Mouse (Mus musculus) cerebellum, adult (tissue): Measurements from ENCODE around the gene Cln6.
A peak's percentile ranks its signal among the peaks of the same experiment; 100 is the strongest.
"Not testable (repeated sequence)": the region's sequence is repeated elsewhere in the genome, so short reads cannot be mapped to it uniquely, and the experiment has no call there.

Source experiments
- ATAC-seq: cut with Nextera tagmentation; 2 replicates; pipeline ENCODE4 v1.9.2; 2017; ENCODE audit warnings: mild to moderate bottlenecking, moderate library complexity, mixed read lengths; ENCODE audit not compliant: insufficient number of reproducible peaks, low FRiP score, low TSS enrichment

Cln6 gene

DNA sequence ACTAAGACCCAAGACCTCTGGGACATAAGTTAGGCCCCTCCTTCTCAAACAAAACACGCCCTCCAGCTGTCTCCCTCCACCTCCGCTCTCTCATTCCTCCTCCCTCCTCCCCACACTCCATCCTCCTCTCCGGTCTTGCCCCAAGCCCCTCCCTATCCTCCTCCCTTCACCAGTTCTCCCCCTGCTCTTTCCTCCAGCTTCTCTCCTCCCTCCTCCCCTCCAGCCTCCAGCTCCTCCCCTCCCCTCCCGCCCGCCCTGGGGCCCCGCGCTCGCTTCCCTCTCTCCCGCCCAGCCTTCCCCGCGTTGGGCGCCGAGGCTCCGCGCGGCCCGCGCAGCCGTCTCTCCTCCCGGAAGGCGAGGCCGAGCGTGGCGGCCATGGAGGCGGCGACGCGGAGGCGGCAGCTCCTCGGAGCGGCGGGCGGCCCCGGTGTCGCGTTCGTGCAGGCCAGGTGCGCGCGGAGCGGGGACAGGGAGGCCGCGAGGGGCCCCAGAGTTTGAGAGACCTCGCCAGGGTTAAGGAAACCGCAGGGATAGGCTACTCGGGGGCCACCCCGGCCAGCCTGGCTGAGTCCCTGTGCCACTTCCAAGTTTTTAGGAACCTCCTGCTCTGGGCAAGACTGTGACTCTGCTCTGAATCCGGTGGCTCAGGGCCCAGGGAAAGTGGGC is at the start of gene Cln6:
TSS of gene Cln6 (plus strand) at position 280 of the 666 bp plus-strand sequence.
- peak; percentile 72 for ATAC-seq

GRCm38 (mm10) chr9:62789856-62790255 is 48.7 kb upstream of the Cln6 start:
- ATAC-seq, result no peak

DNA sequence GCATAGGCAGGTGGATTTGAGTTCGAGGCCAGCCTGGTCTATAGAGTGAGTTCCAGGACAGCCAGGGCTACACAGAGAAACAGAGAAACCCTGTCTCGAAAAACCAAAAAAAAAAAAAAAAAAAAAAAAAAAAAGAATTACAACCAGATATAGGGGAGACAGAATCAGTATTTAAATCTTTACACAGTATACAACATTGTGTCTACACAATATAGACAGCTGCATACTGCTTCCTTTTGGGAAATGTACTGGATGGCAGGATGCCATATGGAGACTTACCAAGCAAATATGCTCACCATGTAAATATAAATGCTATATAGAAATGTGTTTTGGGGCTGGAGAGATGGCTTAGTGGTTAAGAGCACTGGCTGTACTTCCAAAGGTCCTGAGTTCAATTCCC is 39.4 kb upstream of the Cln6 start:
- ATAC-seq, result not testable (repeated sequence)

- ATAC-seq, result no peak
Measured at GRCm38 (mm10) chr9:62810095-62810494, 28.5 kb upstream of the Cln6 start.

GRCm38 (mm10) chr9:62810543-62811515 is 27.8 kb upstream of the Cln6 start:
- ATAC-seq, result peak; percentile 56

DNA sequence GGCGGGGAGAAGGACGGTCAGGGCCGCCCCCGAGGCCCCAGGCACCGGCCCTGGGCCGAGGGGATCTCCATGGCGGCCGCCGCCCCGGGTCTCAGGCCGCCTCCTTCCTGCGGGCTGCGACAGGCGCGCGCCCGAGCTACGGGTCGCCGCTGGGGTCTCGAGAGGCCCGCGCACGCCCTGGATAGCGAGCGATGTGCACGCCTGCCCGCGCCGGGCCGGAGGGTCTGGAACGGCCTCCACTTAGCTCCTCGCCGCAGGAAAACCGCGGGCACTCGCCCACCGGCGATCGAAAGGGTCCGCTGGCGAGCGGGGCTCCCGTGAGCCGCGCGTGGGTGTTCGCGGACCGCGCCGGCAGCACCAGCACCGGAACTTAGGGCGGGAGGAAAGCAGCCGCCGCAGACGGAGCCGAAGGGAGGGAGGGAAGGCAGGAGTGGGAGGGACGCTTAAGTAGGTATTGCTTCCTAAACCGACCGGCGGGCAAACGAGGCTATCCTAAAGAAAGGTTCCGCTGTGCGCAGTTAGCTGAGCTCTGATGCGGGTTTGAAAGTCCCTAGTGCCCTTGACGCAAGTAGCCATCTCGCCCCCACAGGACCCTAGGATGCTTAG is 27.0 kb upstream of the Cln6 start, which contains the start of gene Fem1b:
TSS of gene Fem1b (minus strand) at position 419 of the 606 bp plus-strand sequence.
- peak; percentile 89 for ATAC-seq

DNA sequence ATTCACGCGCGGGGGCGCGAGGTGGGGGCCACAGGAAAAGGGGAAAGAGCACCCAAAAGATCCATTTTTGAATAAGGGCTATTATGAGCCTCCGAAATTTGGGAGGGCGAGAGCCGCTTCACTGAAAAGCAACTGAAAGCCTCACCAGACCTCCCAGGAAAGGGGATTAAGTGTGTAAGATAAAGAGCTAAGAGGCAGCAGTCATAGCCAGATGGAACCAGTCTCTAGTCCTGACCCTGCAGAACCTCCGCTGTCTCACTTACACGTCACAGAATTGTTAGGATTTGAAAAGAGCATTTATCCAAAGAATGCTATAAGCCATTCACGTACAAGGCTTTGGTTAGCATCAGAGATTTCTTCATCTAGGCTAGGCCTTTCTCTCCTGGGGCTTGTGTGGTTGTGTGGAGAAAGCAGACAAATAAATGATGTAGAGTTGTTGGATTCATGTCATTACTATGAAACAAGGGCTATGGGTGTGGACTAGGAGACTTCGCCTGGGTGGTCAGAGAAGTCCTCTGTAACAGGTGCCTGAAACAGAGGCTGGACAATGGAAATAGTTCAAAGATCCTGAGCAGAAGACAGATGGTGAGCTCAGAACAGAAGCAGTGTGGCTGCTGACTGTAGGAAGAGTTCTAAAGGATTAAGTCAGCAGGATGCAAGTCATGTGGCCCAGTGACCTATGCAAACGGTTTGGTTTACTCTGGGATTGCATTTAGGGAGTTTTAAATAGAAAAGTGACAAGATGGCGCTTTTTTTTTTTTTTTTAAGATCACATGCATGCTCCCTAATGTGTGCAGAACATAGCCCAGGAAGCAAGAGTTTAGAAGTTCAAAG is 26.2 kb upstream of the Cln6 start:
- peak; percentile 7; the same call in 1 of the 2 replicates for ATAC-seq

DNA sequence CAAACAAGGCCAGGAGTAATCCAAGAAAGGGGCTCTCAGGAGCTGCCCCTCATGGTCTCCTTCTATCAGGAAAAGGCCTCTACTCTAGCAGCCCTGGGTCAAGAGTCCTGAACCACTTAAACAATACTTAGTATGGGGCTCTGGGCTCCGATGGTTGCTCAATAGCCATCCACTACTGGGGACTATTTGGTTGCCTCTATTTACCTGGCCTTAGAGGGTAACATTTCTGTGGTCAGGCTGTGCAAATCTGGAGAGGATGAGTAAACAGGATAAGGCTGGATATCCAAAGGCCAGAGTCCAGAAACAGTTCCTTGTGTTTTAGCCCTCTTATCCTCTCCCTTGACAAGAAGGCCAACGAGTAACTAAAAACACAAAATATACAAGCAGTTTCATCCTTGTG is 23.8 kb upstream of the Cln6 start:
- no peak for ATAC-seq

GRCm38 (mm10) chr9:62816323-62817098 is 22.1 kb upstream of the Cln6 start:
- no peak for ATAC-seq

DNA sequence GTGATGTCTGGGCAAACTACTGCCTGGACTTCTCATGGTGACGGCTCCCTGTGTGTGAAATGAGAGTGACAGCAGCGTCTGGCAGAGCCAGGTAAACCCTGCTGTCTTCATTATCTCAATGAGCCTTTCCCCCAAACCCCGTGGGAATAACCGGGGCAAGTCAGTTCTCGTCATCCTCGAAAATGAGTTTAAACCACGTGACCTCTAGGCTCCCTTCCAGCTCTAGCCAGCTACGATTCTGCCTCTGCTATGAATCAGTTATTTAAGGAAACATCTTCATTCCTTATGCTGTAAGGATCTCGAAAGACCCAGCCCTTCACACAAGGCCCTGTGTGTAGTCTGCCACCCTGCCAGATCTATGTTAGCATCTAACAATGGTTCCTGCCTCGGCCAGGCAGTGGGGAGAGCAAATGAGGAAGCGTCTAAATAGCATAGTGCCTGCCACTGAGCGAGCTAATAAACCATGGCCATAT is 21.4 kb upstream of the Cln6 start:
- ATAC-seq, result no peak

DNA sequence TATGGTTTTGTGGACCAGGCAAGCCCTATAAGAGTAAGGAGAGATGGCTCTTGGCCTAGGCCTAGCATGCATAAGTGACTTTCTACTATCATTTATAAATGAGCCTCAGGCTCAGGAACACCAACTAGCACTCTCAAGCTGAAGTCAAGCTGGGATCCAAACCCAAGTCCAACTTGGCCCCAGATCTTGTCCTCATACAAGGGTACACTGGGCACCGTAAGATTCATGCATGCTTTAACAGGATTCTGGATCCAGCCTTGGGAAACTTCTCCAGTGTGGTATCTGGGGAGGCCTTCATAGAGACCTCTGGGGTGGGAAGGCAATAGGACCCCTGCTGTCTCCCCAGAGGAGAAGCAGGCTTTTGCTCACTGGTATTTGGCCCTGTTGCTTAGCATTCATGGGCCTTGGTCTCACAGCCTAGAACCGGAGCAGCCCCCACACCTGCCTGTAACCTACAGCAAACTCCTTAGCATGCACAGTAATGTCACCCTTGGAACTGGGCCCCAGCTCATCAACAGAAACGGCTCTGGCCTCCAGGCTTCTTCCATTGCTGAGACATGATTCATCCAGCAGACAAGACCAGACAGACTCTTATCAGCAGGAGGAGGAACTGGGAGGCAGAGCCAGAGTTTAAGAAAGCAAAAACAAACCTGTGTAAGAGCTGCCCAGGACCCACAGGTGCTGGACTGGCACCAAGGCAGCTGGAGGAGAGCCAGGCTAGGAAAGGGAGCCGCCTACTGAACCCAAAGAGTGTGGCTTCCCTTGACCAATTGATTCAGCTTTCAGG is 20.6 kb upstream of the Cln6 start:
- no peak for ATAC-seq

DNA sequence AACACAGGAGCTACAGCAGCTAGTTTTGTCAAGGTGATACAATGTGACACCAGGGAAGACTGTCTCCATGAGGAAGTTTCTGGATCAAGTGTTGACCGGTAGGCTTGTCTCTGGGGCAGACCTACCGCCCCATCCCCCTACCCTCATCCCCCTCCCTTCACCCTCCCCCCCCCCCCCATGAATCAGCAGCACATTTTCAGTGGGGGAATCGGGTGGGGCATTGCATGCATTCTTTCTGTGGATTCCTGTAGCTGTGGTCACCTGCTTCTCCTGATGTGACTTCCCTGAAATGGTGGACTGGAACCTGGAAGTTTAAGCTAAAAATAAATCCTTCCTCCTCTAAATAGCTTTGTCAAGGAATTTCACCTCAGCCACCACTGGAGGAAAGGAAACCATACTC is 19.1 kb upstream of the Cln6 start:
- ATAC-seq, result no peak

- ATAC-seq, result not testable (repeated sequence)
Measured at GRCm38 (mm10) chr9:62819910-62820309, 18.7 kb upstream of the Cln6 start.

GRCm38 (mm10) chr9:62820829-62821228 is 17.8 kb upstream of the Cln6 start:
- no peak for ATAC-seq

DNA sequence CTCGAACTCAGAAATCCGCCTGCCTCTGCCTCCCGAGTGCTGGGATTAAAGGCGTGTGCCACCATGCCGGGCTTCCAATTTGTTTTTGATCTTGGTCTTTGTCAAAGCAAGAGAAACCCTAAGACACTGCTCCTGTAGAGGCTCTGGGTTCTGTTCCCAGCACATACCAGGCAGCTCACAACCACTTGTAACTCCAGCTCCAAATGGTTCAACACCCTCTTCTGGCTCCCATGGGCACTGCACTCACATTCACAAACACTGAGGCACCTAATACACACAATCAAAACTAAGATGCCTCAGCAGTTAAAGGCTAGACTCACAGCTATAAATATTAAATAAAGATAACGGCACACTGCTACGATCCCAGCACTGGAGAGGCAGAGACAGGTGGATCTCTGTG is 16.8 kb upstream of the Cln6 start:
- ATAC-seq, result no peak

DNA sequence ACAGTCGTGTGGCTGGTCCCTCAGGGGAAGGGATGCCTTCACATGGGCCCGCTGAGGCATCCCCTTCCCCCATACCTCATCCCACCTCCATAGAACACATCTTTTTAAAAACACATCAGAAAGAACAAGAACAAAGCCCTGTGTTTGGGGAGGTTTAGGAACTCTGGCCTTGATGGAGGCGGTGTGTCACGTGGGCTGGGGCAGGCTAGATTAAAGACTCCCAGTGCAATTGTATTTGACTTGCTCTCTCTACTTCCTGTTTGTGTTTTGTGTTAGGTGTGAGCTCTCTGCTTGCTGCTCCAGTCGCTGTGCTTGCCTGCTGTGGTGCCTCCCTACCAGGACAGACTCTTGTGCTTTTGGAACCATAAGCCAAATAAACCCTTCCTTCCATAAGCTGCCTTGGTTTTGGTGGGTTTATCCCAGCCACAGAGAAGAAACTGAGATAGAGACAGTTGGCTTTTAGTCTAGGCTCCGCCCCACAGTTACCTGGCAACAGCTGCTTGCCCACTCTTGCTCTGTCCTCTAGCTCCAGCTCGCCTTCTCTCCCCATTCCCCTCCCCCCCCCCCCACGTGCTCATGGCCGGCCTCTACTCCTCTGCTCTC is 12.7 kb upstream of the Cln6 start:
- ATAC-seq, result no peak

GRCm38 (mm10) chr9:62826456-62826855 is 12.1 kb upstream of the Cln6 start:
- ATAC-seq, result no peak
